Mouse (Mus musculus) MEL (cell line): ENCODE measurements around the gene Klf4. TPM values are rescaled to one million over a fixed set of nuclear protein-coding genes. Genes with fewer than 3 reads are reported as not detected.

ENCODE experiments used
- DNase-seq: peaks from one replicate; pipeline ENCODE4 v3.0.0; 2011; ENCODE audit warnings: low read depth, low spot score
- H3K27ac ChIP-seq: 2 replicates; pipeline ENCODE4 v1.5.1; 2012; ENCODE audit warnings: low read depth, mild to moderate bottlenecking, control low read depth, low read length, moderate library complexity; ENCODE audit not compliant: control insufficient read depth
- H3K27me3 ChIP-seq, 2 experiments: fragments of 150-350 bp in 1 of 2; sonication (generic) in 1 of 2; 2 replicates each; pipeline ENCODE4 v1.6.1; 2012; ENCODE audit warnings: low read length in 2 of 2, mild to moderate bottlenecking in 2 of 2, improper control_type of control experiment in 1 of 2, moderate library complexity in 1 of 2; ENCODE audit not compliant: insufficient read depth in 2 of 2, control insufficient read depth in 1 of 2
- H3K36me3 ChIP-seq, 2 experiments: 2 replicates each; pipeline ENCODE4 v1.6.1; 2012 to 2014; ENCODE audit warnings: low read length in 2 of 2, improper control_type of control experiment in 1 of 2, inconsistent platforms in 1 of 2, mild to moderate bottlenecking in 1 of 2; ENCODE audit not compliant: insufficient read depth in 2 of 2, control insufficient read depth in 1 of 2
- H3K4me1 ChIP-seq, 2 experiments: fragments of 150-350 bp in 1 of 2; sonication (generic) in 1 of 2; 2 replicates each; pipeline ENCODE4 v1.6.1; 2012; ENCODE audit warnings: low read length in 2 of 2, improper control_type of control experiment in 1 of 2, mild to moderate bottlenecking in 1 of 2; ENCODE audit not compliant: insufficient read depth in 2 of 2, control insufficient read depth in 1 of 2
- H3K4me3 ChIP-seq, 2 experiments: fragments of 150-350 bp in 1 of 2; sonication (generic) in 1 of 2; 2 replicates each; pipeline ENCODE4 v1.5.1; 2012; ENCODE audit warnings: low read depth in 2 of 2, low read length in 2 of 2, mild to moderate bottlenecking in 2 of 2, moderate library complexity in 2 of 2, control low read depth in 1 of 2, improper control_type of control experiment in 1 of 2; ENCODE audit not compliant: control insufficient read depth in 1 of 2, insufficient read depth in 1 of 2
- H3K79me2 ChIP-seq: 2 replicates; pipeline ENCODE4 v1.6.1; 2012; ENCODE audit warnings: mild to moderate bottlenecking, low read length, moderate library complexity; ENCODE audit not compliant: control insufficient read depth, poor library complexity, insufficient read depth
- H3K9ac ChIP-seq: 2 replicates; pipeline ENCODE4 v1.6.1; 2012; ENCODE audit warnings: low read depth, mild to moderate bottlenecking, control low read depth, low read length, moderate library complexity; ENCODE audit not compliant: control insufficient read depth, poor library complexity, severe bottlenecking
- H3K9me3 ChIP-seq: fragments of 150-350 bp; sonication (generic); replicated peaks from 2 replicates; pipeline ENCODE4 v1.6.1; 2012; ENCODE audit warnings: mild to moderate bottlenecking, low read length, improper control_type of control experiment, moderate library complexity; ENCODE audit not compliant: insufficient read depth
- BHLHE40 ChIP-seq: IDR thresholded peaks from 2 replicates; pipeline ENCODE4 v1.6.1; 2012; ENCODE audit warnings: low read depth, mild to moderate bottlenecking, inconsistent platforms, low read length, improper control_type of control experiment, borderline replicate concordance
- CHD1 ChIP-seq: IDR thresholded peaks from 2 replicates; pipeline ENCODE4 v1.6.1; 2012; ENCODE audit warnings: low read depth, mild to moderate bottlenecking, inconsistent platforms, low read length, improper control_type of control experiment
- CHD2 ChIP-seq: IDR thresholded peaks from 2 replicates; pipeline ENCODE4 v1.6.1; 2011; ENCODE audit warnings: low read length, improper control_type of control experiment
- ETS1 ChIP-seq: IDR thresholded peaks from 2 replicates; pipeline ENCODE4 v1.6.1; 2012; ENCODE audit warnings: low read depth, mild to moderate bottlenecking, inconsistent platforms, low read length, improper control_type of control experiment, moderate library complexity
- GABPA ChIP-seq: IDR thresholded peaks from 2 replicates; pipeline ENCODE4 v1.6.1; 2012; ENCODE audit warnings: low read depth, mild to moderate bottlenecking, inconsistent platforms, low read length, improper control_type of control experiment, moderate library complexity
- GATA1 ChIP-seq: IDR thresholded peaks from 2 replicates; pipeline ENCODE4 v1.6.1; 2011; ENCODE audit warnings: low read depth, low read length, improper control_type of control experiment
- MAFK ChIP-seq: IDR thresholded peaks from 2 replicates; pipeline ENCODE4 v1.6.1; 2011; ENCODE audit warnings: low read depth, mild to moderate bottlenecking, low read length, improper control_type of control experiment, borderline replicate concordance
- MAX ChIP-seq: IDR thresholded peaks from 2 replicates; pipeline ENCODE4 v1.6.1; 2011; ENCODE audit warnings: low read length, improper control_type of control experiment
- MAZ ChIP-seq: IDR thresholded peaks from 2 replicates; pipeline ENCODE4 v1.6.1; 2012; ENCODE audit warnings: low read depth, mild to moderate bottlenecking, inconsistent platforms, low read length, improper control_type of control experiment
- MXI1 ChIP-seq: IDR thresholded peaks from 2 replicates; pipeline ENCODE4 v1.6.1; 2011; ENCODE audit warnings: mild to moderate bottlenecking, low read depth, low read length, improper control_type of control experiment
- MYB ChIP-seq: IDR thresholded peaks from 2 replicates; pipeline ENCODE4 v1.6.1; 2011; ENCODE audit warnings: mild to moderate bottlenecking, low read depth, low read length, improper control_type of control experiment
- NRF1 ChIP-seq: IDR thresholded peaks from 2 replicates; pipeline ENCODE4 v1.6.1; 2014; ENCODE audit warnings: low read depth, mild to moderate bottlenecking, inconsistent platforms, low read length, improper control_type of control experiment, moderate library complexity; ENCODE audit not compliant: poor library complexity, insufficient read depth, severe bottlenecking
- POLR2A ChIP-seq, 2 experiments: IDR thresholded peaks; 2 replicates each; pipeline ENCODE4 v1.6.1; 2011 to 2012; ENCODE audit warnings: low read length in 2 of 2, mild to moderate bottlenecking in 2 of 2, control low read depth in 1 of 2, improper control_type of control experiment in 1 of 2, low read depth in 1 of 2, moderate library complexity in 1 of 2; ENCODE audit not compliant: control insufficient read depth in 1 of 2, insufficient read depth in 1 of 2, poor library complexity in 1 of 2
- POLR2AphosphoS2 ChIP-seq: IDR thresholded peaks from 2 replicates; pipeline ENCODE4 v1.6.1; 2011; ENCODE audit warnings: low read length, improper control_type of control experiment
- POLR2AphosphoS5 ChIP-seq: IDR thresholded peaks from 2 replicates; pipeline ENCODE4 v1.6.1; 2012; ENCODE audit warnings: low read depth, borderline replicate concordance, mild to moderate bottlenecking, inconsistent platforms, low read length, moderate library complexity, mixed read lengths
- RCOR1 ChIP-seq: IDR thresholded peaks from 2 replicates; pipeline ENCODE4 v1.6.1; 2012; ENCODE audit warnings: low read depth, mild to moderate bottlenecking, inconsistent platforms, low read length, improper control_type of control experiment
- TAL1 ChIP-seq: IDR thresholded peaks from 2 replicates; pipeline ENCODE4 v1.6.1; 2012; ENCODE audit warnings: mild to moderate bottlenecking, inconsistent platforms, low read length, moderate library complexity, mixed read lengths
- TBP ChIP-seq: IDR thresholded peaks from 2 replicates; pipeline ENCODE4 v1.8.0; 2011; ENCODE audit warnings: low read depth, low read length, improper control_type of control experiment
- UBTF ChIP-seq: IDR thresholded peaks from 2 replicates; pipeline ENCODE4 v1.6.1; 2012; ENCODE audit warnings: low read depth, mild to moderate bottlenecking, inconsistent platforms, low read length, improper control_type of control experiment, moderate library complexity, borderline replicate concordance; ENCODE audit not compliant: insufficient read depth
- ZKSCAN1 ChIP-seq: IDR thresholded peaks from 2 replicates; pipeline ENCODE4 v1.6.1; 2012; ENCODE audit warnings: low read depth, mild to moderate bottlenecking, inconsistent platforms, low read length, improper control_type of control experiment, moderate library complexity
- ZNF384 ChIP-seq: IDR thresholded peaks from 2 replicates; pipeline ENCODE4 v1.6.1; 2012; ENCODE audit warnings: low read depth, mild to moderate bottlenecking, inconsistent platforms, low read length, improper control_type of control experiment
- polyA plus RNA-seq, 2 experiments: library from polyadenylated mRNA; stranded (reverse) in 1 of 2; unstranded in 1 of 2; fragments of >175 nt in 1 of 2; fragments of >200 nt in 1 of 2; gene quantifications; 2 replicates each; pipeline versions ENCODE4 v1.2.1 to v1.2.4; 2012; ENCODE audit warnings: low replicate concordance in 2 of 2, low read depth in 1 of 2; ENCODE audit not compliant: insufficient read length in 2 of 2, insufficient read depth in 1 of 2, missing spikeins in 1 of 2
- total RNA-seq: library from RNA; depleted of rRNA; stranded (reverse); fragments of 300-350 nt; gene quantifications from 2 replicates; pipeline ENCODE4 v1.2.3, GENCODE M21; 2012; rRNA removed

The Klf4 gene
- not detected in 2 replicates for total RNA-seq
- polyA plus RNA-seq: not detected

DNA sequence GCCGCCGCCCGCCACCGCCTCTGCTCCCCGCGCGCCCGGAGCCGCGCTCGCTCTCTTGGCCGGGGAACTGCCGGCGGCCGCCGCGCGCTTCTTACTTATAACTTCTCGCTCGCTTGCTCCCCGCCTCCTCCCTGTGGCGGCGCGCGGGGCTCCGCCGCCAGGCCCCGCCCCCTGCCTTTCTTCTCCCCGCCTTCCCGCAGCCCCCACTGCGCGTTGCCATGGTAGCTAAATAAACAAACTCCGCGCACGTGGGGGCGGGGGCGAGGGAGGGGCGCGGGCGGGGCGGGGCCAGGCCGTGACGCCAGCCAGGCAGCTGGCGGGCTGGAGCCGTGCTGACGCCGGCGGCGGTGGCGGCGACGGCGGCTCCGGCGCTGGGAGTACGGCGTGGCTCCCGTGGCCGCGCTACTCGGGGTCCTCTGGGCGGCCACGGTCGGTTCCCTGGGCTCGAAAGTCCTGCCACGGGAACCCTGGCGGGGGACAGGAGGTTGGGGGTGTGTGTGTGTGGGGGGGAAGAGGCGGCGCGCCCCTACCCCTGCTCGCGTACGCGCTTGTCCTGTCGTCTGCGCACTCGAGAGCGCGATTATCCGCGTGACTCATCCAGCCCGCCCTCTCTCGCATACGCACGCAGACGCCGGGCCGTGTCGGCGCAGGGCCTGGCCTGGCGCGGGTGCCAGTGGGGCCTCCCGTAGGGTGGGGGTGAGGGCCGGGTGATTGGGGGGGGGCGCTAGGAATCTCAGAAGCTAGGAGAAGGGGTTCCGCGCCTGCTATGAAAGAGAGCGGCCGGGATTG is at the start of gene Klf4:
Gene Klf4 (minus strand): TSS at position 60 of the 789 bp plus-strand sequence.
- DNase-seq: no peak
- H3K79me2 ChIP-seq: no peaks in the 10 kb centered on the region
- TF ChIP-seq TAL1 (no peak), TBP (no peak), GATA1 (no peak), NRF1 (no peak), ZKSCAN1 (no peak), GABPA (no peak), MAZ (no peak), UBTF (no peak), POLR2A (IDR thresholded peaks at IDR 0.05; ENCODE audit: control insufficient read depth in 1 of 2, insufficient read depth in 1 of 2, low read depth in 1 of 2, low read length in 2 of 2, poor library complexity in 1 of 2) (no peak), POLR2AphosphoS5 (no peak), CHD2 (no peak), ETS1 (no peak), MAX (no peak)
- TF ChIP-seq, all 39 proteins: peak for 0
- no peak within 1 kb of the TSS for H3K4me3 ChIP-seq
- H3K9me3 ChIP-seq: no peaks in the 10 kb centered on the region
- H3K27ac ChIP-seq: no peak within 1 kb of the TSS
- no peaks in the 10 kb centered on the region for H3K4me1 ChIP-seq
- no peaks in the 10 kb centered on the region for H3K36me3 ChIP-seq
- no peak within 1 kb of the TSS for H3K9ac ChIP-seq
- no peaks in the 10 kb centered on the region for H3K27me3 ChIP-seq

DNA sequence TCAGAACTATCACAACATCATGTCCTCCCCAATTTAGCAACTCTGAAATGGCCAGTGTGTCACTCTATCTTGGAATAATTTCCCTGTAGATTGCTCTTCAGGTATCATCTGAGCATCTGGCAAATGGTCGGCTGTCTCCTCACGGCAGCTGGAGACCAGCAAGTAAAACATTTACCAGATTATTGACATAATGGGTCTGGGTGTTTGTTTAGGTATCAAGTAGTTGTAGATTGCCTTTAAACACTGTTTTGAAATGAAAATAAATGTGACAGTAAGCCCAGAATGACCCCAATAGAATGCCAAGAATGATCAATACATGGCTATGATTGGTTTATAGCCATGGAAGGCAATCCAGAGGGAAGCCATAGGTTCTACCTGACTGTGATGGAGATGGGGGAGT is 39.2 kb upstream of the Klf4 start:
- no peak for DNase-seq
- H3K9me3 ChIP-seq: no peaks in the 10 kb centered on the region
- no peak overlapping the region for H3K4me3 ChIP-seq
- TF ChIP-seq MYB (no peak), ZNF384 (no peak), BHLHE40 (no peak), GATA1 (no peak), CHD1 (no peak), MXI1 (no peak), POLR2AphosphoS2 (no peak), MAFK (no peak), RCOR1 (no peak), MAX (no peak)
- no peaks in the 10 kb centered on the region for H3K79me2 ChIP-seq
- no peaks in the 10 kb centered on the region for H3K27me3 ChIP-seq
- H3K36me3 ChIP-seq: no peaks in the 10 kb centered on the region
- no peaks in the 10 kb centered on the region for H3K4me1 ChIP-seq
- no peak overlapping the region for H3K9ac ChIP-seq
- no peak overlapping the region for H3K27ac ChIP-seq
